Mouse (Mus musculus): ENCODE measurements around the gene Olfr741. TPM values are rescaled to one million over a fixed set of nuclear protein-coding genes. Genes with fewer than 3 reads are reported as not detected.

Olfr741 gene
- polyA plus RNA-seq (2015; fragmentation: Nextera tagmentation; extraction: Ambion mirVana), result not detected in 2 replicates

GRCm38 (mm10) chr14:50472438-50472837 is at the start of gene Olfr741:
Olfr741 (plus strand) TSS chr14:50472738.
- ATAC-seq (ENCODE audit: low FRiP score), result no peak
- Histone ChIP-seq H3K4me3 (replicated peaks) (no peak within 1 kb of the TSS), H3K36me3 (no peaks in the 10 kb centered on the region), H3K4me2 (no peak within 1 kb of the TSS), H3K9ac (replicated peaks) (no peak within 1 kb of the TSS), H3K4me1 (no peaks in the 10 kb centered on the region), H3K27ac (replicated peaks) (no peak within 1 kb of the TSS), H3K27me3 (replicated peaks) (no peaks in the 10 kb centered on the region), H3K9me3 (replicated peaks) (no peaks in the 10 kb centered on the region)
- WGBS, result 72% methylated on average over 2 of the region's 2 CpGs

- H3K4me1 ChIP-seq, result no peaks in the 10 kb centered on the region
- 87% methylated on average over 3 of the region's 3 CpGs for WGBS
- no peak within 1 kb of the TSS for H3K9ac ChIP-seq (replicated peaks)
- no peak within 1 kb of the TSS for H3K27ac ChIP-seq (replicated peaks)
- no peaks in the 10 kb centered on the region for H3K9me3 ChIP-seq (replicated peaks)
- H3K4me2 ChIP-seq, result no peak within 1 kb of the TSS
- H3K27me3 ChIP-seq (replicated peaks), result no peaks in the 10 kb centered on the region
- no peaks in the 10 kb centered on the region for H3K36me3 ChIP-seq
- ATAC-seq (ENCODE audit: low FRiP score), result no peak
- no peak within 1 kb of the TSS for H3K4me3 ChIP-seq (replicated peaks)
Observed at GRCm38 (mm10) chr14:50445245-50445644, 27.3 kb upstream of the Olfr741 start, which contains the start of gene Olfr740. Olfr740 (plus strand) TSS chr14:50445545.

- Histone ChIP-seq H3K4me3 (replicated peaks) (no peak overlapping the region), H3K9ac (replicated peaks) (no peak overlapping the region), H3K4me1 (no peaks in the 10 kb centered on the region), H3K27me3 (replicated peaks) (no peaks in the 10 kb centered on the region), H3K4me2 (no peak overlapping the region), H3K36me3 (no peaks in the 10 kb centered on the region), H3K9me3 (replicated peaks) (no peaks in the 10 kb centered on the region; the same call in 1 of the 2 replicates), H3K27ac (replicated peaks) (no peak overlapping the region)
- no peak for ATAC-seq (ENCODE audit: low FRiP score)
- WGBS, result 85% methylated on average over 2 of the region's 2 CpGs
Observed at GRCm38 (mm10) chr14:50478406-50478805, 5.9 kb downstream of the Olfr741 start.

GRCm38 (mm10) chr14:50503300-50503699 is 30.8 kb downstream of the Olfr741 start, which contains the start of gene Olfr742:
Olfr742 (plus strand) TSS chr14:50503600.
- no peak within 1 kb of the TSS for H3K4me3 ChIP-seq (replicated peaks)
- no peaks in the 10 kb centered on the region for H3K9me3 ChIP-seq (replicated peaks)
- H3K36me3 ChIP-seq, result no peaks in the 10 kb centered on the region
- no peak for ATAC-seq (ENCODE audit: low FRiP score)
- H3K9ac ChIP-seq (replicated peaks), result no peak within 1 kb of the TSS
- H3K27me3 ChIP-seq (replicated peaks), result no peaks in the 10 kb centered on the region
- WGBS, result 66% methylated on average over 2 of the region's 2 CpGs
- H3K27ac ChIP-seq (replicated peaks), result no peak within 1 kb of the TSS
- H3K4me1 ChIP-seq, result no peaks in the 10 kb centered on the region
- H3K4me2 ChIP-seq, result no peak within 1 kb of the TSS

- no peak for ATAC-seq (ENCODE audit: low FRiP score)
- H3K9ac ChIP-seq (replicated peaks), result no peak within 1 kb of the TSS
- no peaks in the 10 kb centered on the region for H3K27me3 ChIP-seq (replicated peaks)
- H3K9me3 ChIP-seq (replicated peaks), result no peaks in the 10 kb centered on the region
- no peak within 1 kb of the TSS for H3K4me2 ChIP-seq
- no peak within 1 kb of the TSS for H3K27ac ChIP-seq (replicated peaks)
- H3K4me1 ChIP-seq, result no peaks in the 10 kb centered on the region
- no peaks in the 10 kb centered on the region for H3K36me3 ChIP-seq
- no peak within 1 kb of the TSS for H3K4me3 ChIP-seq (replicated peaks)
Observed at GRCm38 (mm10) chr14:50521539-50521938, 49.0 kb downstream of the Olfr741 start, which contains the start of gene Olfr743. Olfr743 (plus strand) TSS chr14:50521839.

Other genes with a start within 250 kb of the Olfr741 start
- gene Olfr731, start 230.9 kb upstream of the Olfr741 start, polyA plus RNA-seq (2015; fragmentation: Nextera tagmentation; extraction: Ambion mirVana), result not detected in 2 replicates
- not detected in 2 replicates for gene Olfr732, start 188.5 kb upstream of the Olfr741 start, polyA plus RNA-seq (2015; fragmentation: Nextera tagmentation; extraction: Ambion mirVana)
- gene Olfr733, start 171.2 kb upstream of the Olfr741 start, polyA plus RNA-seq (2015; fragmentation: Nextera tagmentation; extraction: Ambion mirVana), result not detected in 2 replicates
- gene Olfr734, start 146.0 kb upstream of the Olfr741 start, polyA plus RNA-seq (2015; fragmentation: Nextera tagmentation; extraction: Ambion mirVana), result not detected in 2 replicates
- not detected in 2 replicates for gene Olfr735, start 123.9 kb upstream of the Olfr741 start, polyA plus RNA-seq (2015; fragmentation: Nextera tagmentation; extraction: Ambion mirVana)
- 0.08 TPM in 1 of 2 replicates, not detected in the other for gene Tlr11, start 114.8 kb upstream of the Olfr741 start, polyA plus RNA-seq (2015; fragmentation: Nextera tagmentation; extraction: Ambion mirVana)
- not detected in 2 replicates for gene Olfr736, start 91.6 kb upstream of the Olfr741 start, polyA plus RNA-seq (2015; fragmentation: Nextera tagmentation; extraction: Ambion mirVana)
- gene Olfr738, start 65.2 kb upstream of the Olfr741 start, polyA plus RNA-seq (2015; fragmentation: Nextera tagmentation; extraction: Ambion mirVana), result not detected in 2 replicates
- not detected in 2 replicates for gene Olfr739, start 54.1 kb upstream of the Olfr741 start, polyA plus RNA-seq (2015; fragmentation: Nextera tagmentation; extraction: Ambion mirVana)
- not detected in 2 replicates for gene Olfr740, start 27.2 kb upstream of the Olfr741 start, polyA plus RNA-seq (2015; fragmentation: Nextera tagmentation; extraction: Ambion mirVana)
- gene Olfr742, start 30.9 kb downstream of the Olfr741 start, polyA plus RNA-seq (2015; fragmentation: Nextera tagmentation; extraction: Ambion mirVana), result not detected in 2 replicates
- gene Olfr743, start 49.1 kb downstream of the Olfr741 start, polyA plus RNA-seq (2015; fragmentation: Nextera tagmentation; extraction: Ambion mirVana), result not detected in 2 replicates
- not detected in 2 replicates for gene Olfr744, start 142.1 kb downstream of the Olfr741 start, polyA plus RNA-seq (2015; fragmentation: Nextera tagmentation; extraction: Ambion mirVana)
- gene Olfr745, start 166.7 kb downstream of the Olfr741 start, polyA plus RNA-seq (2015; fragmentation: Nextera tagmentation; extraction: Ambion mirVana), result not detected in 2 replicates
- gene Olfr746, start 174.3 kb downstream of the Olfr741 start, polyA plus RNA-seq (2015; fragmentation: Nextera tagmentation; extraction: Ambion mirVana), result not detected in 2 replicates
- gene Olfr747, start 220.5 kb downstream of the Olfr741 start, polyA plus RNA-seq (2015; fragmentation: Nextera tagmentation; extraction: Ambion mirVana), result not detected in 2 replicates
- gene Olfr748, start 234.6 kb downstream of the Olfr741 start, polyA plus RNA-seq (2015; fragmentation: Nextera tagmentation; extraction: Ambion mirVana), result not detected in 2 replicates

All from neural tube, embryonic 15.5 days (tissue).